Mouse (Mus musculus) layer of hippocampus, adult 18-20 months (tissue): Measurements from ENCODE around the gene Tulp3. TPM values are rescaled to one million over a fixed set of nuclear protein-coding genes. Genes with fewer than 3 reads are reported as not detected.

Experiments
- DNase-seq, 2 experiments: peaks; one replicate each; pipeline ENCODE4 v3.0.0; 2022; ENCODE audit warnings: low spot score in 2 of 2
- total RNA-seq, 2 experiments: library from RNA; stranded (reverse); gene quantifications; 2 replicates each; pipeline ENCODE4 v1.2.3; 2021

Tulp3 gene
- total RNA-seq, 2 experiments from 2014 or later, result 19.2 to 21.4 TPM

DNA sequence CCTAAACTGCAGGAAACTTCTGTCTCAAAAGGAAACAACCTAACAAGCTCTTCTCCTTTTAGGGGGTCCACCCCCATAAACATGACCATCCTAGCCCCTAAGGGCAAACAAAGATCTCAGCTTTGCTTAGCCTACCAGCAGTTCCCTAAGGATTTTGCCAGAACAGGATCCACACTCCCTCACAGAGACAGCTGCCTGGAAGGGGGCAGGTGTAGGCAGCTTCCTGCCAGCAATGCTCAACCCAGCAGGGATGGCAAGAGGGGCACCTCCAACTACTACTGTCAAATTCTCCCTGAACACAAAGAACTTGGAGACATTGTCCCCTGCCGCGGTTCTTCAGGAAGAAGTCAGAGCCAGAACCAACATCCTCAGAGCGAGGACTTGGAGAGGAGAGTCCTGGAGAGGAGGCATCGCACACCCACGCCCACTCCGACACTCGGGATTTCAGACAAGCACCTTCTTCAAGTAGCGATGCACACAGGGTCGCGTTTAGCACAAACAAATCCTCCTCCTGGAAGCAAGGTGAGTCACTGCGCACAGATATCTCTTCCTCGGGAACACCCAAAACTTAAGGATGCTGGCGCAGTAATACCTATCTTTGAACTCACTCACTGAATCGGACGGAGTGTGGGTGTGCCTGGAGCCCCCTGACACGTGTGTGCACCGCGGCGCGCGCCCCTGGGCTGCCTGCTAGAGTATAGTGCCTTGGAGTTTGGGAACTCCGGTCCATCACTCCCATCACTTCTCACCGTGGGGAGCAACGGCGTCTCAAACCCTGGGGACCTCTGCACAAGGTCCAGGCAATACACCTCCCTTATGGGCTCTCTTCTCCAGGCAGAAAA lies 56.1 kb downstream of the Tulp3 start:
- DNase-seq, result no peak

DNA sequence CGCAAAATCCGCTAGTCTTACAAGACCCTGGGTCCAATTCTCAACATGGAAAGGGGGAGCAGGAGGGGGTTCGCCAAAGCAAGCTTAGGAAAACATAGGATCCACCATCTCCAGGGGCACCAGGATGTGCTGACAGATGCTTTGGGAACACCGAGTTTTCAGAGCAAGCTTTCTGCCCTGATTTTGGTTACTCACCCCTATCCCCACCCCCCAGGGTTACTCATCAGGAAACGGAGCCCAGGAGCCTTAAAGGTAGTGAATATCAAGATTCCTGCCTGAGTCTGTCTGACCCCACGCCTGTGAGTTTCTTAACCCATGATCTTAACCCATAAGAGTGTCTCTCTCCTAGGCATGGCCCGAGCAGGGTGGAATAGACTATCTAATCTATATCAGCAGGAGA lies 57.4 kb downstream of the Tulp3 start:
- no peak for DNase-seq

DNA sequence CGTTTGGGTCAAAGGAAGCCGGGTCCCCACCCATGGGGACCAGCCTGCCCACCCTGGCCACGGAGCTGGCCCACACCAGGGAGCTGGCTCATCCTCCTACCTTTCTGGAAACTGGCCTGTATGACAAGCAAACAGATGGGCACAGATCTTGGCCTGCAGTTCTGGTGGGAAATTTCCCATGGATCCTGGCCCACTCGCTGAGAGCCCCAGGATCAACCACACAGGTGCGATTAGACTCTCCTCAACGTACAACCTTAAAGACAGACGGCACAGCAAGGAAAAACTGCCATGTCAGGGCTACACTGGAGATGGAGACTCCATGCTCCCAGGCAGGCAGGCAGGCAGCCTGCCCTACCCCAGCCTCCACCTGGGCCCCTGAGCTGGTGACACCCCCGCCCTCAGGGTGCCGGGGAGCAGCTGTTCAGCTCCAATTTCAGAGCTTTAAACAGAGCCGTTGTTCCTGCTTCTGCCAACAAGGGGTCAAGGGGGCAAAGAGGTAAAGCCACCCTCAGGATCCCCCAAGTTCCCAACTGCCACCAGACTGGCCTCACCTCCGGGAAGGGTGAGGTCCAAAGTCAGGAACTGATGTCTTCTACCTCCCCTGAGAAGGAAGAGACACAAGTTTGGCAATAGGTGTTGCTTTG lies 58.8 kb downstream of the Tulp3 start:
- DNase-seq, result no peak

DNA sequence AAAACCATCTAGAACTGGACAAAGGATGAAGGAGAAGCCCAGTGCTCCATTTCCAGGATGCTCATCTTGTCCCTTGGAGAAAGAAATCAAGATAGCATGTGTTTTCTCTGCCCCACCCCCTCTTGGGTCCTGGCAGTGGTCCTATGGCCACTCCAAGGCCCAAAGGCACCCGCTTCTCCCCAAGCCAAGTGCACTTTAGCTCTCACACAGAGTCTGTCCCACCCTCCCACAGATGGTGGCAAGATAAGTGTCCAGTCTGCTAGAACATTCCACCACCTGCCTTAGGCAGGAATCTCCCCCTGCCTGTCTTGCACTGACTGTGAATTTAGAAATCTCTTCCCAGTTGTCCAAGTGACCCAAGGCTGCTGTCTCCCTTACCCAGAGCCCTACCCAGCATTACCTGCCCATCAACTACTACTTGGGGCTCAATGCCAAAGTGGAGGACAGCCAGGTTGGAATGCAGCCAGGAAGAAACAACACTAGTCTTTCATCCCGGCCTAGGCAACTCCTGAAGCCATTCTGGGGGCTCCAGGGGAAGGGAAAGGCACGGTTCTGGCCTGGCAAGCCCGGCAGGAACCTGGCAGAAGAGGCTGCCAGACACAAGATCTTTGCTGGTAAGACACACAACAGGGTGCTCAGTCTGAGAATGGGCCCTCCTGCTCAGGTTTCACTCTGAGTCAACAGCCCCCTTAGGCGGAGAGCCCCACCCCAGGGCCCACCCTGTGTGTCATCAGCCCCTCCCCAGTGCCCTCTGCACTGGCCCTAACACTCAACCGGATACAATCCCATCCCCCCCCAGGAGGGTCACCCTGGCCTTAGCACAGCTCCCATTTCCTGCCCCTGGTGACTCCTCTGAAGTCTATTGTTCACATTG lies 59.5 kb downstream of the Tulp3 start:
- no peak for DNase-seq

DNA sequence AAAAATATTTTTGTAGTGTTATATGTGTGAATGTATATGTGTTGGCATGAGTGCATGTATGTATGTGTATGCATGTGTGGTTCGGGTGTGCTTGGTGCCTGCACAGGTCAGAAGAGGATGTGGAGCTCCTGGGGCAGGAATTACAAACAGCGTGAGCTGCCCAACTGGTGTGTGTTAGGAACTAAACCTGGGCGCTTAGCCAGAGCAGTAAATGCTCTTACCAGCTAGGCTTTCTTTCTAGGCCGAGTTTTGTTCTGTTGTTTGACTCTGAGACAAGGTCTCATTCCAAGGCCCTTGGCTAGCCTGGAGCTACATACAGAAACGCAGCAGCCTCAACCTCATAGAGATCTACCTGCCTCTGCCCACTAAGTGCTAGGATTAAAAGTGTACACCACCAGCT lies 64.4 kb downstream of the Tulp3 start:
- DNase-seq, result no peak

DNA sequence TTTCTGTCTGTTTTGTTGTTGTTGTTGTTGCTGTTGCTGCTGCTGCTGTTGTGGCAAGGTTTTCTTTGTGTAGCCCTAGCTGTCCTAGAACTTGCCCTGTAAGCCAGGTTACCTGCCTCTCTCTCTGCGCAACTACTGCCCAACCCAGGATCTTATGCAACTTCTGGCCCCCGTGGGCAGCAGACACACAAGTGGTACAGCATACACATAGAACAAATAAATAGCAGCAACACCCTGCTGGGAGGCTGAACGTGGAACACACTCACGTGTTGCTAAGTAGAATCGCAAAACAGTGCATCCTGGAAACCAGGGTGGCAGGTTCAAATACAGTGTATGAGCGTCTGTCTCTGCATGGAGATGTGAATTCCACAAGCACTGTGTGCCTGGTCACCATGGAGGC lies 67.0 kb downstream of the Tulp3 start:
- DNase-seq, result no peak

DNA sequence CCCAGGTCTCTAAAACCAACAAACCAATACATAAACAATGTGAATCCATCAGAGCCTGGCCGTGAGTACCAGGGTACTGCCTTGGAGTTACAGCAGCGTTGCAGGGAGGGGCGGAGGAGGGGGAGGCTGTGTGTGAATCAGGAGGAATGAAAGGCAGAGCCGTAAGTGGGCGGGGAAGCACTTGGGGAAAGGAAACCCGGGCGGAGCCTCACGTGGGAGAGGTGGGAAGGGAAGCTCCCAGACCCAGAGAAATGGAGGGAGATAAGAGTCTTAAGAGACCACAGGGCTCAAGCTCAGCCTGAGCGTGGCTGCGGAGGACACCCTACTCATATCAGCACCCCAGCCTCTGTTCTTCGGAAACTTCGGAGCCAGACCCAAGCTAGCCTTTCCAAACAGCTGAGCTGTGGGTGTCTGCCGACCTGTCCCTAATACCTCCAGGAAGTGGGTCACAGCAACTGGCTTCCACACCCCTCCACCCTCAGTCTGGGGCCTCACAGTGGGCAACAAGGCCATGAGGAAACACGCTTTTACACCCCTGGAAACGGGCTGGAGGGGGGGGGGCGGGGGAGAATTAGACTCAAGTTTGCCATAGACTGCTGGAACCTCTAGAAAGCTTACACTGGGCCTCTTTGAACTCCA lies 69.7 kb downstream of the Tulp3 start:
- peak in 1 of 2 experiments; percentile 21 for DNase-seq

DNA sequence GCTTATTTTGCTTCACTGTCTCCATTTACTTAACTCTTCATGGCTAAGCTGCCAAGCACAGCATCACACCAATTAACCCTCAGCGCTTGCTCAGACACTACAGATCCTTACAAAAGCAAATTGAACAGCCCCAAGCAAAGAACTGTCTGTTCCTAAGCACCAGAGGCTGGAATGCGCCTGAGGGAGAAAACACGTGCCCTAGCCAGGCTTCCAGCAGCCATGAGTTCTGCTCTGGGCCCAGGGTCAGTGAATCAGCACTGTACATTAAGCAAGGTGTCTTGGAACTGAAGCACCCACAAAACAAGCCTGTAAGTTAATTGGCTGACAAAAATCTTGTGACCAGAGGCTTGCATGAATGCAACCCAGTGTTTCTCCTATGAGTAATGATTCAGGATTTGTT lies 73.5 kb downstream of the Tulp3 start:
- no peak for DNase-seq

DNA sequence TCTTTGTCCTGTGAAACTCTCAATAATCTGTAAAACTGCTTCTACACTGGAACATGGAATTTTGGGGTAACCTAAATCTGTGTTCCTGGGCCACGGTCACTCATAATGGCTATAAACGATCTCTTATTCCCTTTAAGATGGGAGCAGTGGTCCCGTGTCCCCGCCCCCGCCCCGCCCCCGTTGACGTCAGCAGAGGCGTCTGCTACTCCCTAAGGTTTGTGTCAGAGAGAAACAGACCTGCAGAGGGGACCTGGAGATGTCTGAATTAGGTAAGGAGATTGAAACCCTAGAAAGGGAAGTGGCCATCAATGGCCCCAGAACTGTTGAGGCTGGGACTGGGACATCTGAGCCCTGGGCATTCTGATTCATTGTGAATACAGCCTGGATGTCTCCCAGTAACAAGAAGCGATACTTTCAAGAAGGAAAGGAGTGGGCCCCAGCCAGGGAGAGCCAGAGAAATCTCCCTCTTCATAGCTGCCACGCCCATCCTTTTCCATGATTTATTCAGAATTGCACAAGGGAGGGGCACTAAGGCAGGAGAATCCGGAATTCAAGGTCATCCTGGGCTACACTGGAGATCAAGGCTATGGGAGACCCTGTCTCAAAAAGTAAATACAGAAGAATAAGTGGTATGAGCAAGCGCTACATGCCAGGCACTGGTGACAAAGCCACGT lies 75.0 kb downstream of the Tulp3 start:
- no peak for DNase-seq

DNA sequence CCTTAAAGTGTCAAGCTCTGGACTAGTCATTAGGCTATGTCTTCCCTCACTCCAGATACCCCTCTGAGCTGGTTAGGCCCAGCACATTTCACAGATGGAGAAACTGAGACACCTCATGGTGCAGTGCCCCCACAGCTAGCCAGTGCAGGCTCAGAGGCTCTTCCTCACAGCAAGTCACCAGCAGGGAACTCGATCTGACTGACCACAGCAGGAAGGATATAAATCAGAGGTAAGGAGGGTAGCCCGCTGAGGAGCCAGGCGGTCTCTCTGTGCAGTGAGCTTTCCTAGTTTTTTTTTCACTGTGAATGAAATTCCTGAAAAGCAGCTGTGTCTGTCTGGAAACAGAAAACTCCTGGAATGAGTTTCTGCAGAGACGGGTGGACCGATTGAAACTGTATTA lies 76.0 kb downstream of the Tulp3 start:
- DNase-seq, result no peak

DNA sequence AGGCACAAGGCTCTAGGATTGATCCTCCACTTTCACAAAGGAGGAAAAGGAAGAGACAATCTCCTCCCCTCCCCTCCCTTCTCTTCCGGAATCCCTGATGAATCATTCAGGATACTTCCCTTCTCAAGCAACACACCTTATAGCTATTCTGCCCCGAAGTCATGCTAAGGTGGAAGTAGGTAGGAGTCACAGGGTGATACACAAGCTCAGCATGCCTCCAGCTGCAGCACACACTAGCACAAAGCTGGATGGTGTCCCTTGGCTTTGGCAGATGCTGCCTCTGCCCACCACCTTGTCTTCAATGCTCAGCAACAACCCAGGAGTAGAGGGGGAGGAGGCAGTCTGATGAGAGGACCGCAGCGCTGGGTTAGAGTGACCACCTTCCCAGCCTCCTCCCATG lies 76.6 kb downstream of the Tulp3 start:
- DNase-seq, result no peak

DNA sequence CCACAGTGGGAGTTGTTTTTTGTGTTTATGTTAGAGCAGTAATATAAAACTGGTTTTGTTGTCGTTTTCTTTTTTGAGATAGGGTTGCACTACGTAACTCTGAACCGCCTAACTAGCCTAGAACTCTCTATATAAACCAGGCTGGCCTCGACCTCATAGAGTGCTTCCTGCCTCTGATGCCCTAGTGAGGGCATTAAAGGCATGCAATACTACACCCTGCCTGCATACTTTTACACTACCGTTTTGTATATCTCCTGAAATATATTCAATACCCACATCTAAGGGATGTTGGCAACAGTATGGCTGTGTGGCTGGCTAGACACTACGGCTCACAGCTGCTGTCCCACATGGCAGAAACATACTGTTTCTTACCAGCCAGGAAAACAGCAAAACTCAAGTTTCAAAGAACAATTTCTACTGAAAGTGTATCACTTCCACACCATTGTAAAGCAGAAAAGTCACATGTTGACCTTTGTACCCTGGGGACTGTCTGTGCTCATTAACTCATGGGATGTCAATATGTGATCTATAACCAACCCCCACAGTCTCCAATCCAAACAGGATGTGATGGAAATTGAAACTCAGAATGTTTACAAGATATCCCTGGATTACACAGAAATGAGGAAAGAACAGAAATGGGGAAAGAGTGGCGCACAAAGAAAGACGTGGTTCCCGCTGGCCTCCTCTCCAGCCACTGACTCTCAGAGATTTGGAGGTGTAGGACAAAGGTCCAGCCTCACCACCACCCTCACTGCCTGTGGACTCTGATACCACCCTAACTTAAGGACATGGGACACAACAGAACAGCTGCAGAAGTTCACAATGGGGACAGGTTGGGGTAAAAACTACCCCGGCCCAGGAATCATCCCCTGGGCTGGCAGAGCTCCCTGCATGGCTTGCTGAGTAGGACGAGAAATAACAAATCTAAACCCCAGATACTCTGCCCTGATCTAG lies 78.2 kb downstream of the Tulp3 start:
- peak; percentile 60 to 74 for DNase-seq

DNA sequence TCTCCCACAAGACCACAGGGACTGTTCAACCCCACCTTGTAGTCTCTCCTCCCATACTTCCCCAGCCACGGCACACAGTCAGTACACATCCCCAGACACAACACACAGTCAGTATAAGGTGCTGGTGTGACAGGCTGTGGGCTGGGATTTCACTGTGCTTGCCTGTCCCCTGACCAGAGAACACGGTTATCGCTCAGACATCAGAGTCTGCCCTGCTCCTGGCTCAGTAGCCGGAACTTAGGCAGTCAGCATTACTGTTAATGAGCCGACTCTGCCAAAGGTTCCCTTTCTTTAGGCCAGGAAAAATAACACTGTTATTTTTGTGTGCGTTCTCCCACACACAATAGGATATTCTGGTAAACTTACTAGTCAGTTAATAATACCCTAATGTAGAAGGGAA lies 79.3 kb downstream of the Tulp3 start:
- DNase-seq, result no peak

DNA sequence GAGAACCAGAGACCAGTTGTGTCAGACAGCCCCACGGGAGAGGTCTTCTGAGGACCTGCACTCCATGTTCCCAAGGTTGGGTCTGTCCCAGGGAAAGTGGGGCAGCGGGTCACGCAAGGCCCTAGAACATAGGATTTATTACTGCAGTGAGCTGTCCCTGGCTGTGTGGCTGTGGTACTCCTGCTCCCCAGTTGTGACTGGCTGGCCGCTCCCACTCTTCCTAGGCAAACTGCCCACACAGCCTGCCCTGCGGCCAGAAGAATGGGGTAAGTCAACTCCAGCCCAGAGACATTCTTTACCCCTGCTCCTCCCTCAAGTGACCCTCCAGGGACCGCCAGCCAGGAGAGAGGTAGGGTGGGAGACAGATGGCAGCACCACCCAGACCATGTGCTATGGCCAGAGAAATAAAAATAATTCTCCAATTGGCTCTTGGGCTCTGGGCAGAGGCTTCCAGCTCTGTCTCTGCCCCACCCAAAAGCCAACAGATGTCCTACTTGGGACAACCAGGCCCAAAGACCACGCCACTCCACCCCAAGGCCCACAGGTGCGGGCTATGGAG lies 80.1 kb downstream of the Tulp3 start:
- DNase-seq, result no peak

DNA sequence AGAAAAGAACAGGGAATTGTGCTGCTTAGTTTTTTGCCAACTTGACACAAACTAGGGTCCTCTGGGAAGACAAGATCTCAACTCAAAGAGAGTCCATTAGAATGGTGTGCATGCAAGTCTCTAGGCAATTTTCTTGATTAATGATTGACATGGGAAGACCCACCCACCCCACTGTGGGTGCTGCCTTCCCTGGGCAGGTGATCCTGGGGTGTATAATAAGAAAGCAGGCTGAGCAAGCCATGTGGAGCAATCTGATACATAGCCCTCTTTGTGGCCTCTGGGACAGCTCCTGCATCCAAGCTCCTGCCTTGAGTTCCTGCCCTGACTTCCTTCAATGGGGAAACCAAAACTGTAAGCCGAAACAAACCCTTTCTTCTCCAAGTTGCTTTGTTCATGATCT lies 82.1 kb downstream of the Tulp3 start:
- no peak for DNase-seq

DNA sequence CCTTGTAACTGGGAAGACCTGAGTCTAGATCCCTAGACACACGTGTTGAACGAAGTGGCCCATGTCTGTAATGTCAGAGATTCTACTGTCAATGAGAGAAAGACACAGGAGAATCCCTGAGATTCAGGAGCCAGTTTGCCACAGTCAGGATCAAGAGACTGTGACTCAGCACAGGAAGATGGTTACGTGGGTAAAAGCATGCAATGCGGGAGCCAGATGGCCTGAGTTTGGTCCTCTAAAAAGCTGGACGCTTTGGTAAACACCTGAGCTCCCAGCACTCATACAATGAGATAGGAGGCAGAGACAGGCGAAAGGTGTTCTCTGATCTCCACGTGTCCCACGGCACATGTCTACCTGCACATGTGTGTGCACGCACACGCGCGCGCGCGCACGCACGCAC lies 82.9 kb downstream of the Tulp3 start:
- no peak for DNase-seq
